Mouse (Mus musculus) ES-E14 (cell line): ENCODE results near the gene S100a10. TPM values are rescaled to one million over a fixed set of nuclear protein-coding genes. Genes with fewer than 3 reads are reported as not detected.

Experiments used
- DNase-seq: peaks from one replicate; pipeline ENCODE4 v3.0.0-alpha.2; 2013; ENCODE audit warnings: low read depth, low spot score
- H3K27ac ChIP-seq: 2 replicates; pipeline ENCODE4 v1.5.1; 2012; ENCODE audit warnings: low read depth, mild to moderate bottlenecking, low read length, moderate library complexity, mixed read lengths; ENCODE audit not compliant: poor library complexity, insufficient read depth, severe bottlenecking
- H3K36me3 ChIP-seq: 2 replicates; pipeline ENCODE4 v1.6.1; 2012; ENCODE audit warnings: mild to moderate bottlenecking, low read length, moderate library complexity, mixed read lengths; ENCODE audit not compliant: control insufficient read depth, poor library complexity, insufficient read depth, severe bottlenecking
- H3K4me1 ChIP-seq, 2 experiments: fragments of 150-350 bp in 1 of 2; sonication (generic) in 1 of 2; 2 replicates each; pipeline ENCODE4 v1.6.1; 2012; ENCODE audit warnings: low read length in 2 of 2, mild to moderate bottlenecking in 1 of 2, mixed read lengths in 1 of 2; ENCODE audit not compliant: control insufficient read depth in 2 of 2, insufficient read depth in 2 of 2, poor library complexity in 1 of 2
- H3K4me3 ChIP-seq, 2 experiments: fragments of 150-350 bp in 1 of 2; sonication (generic) in 1 of 2; 2 replicates each; pipeline ENCODE4 v1.5.1; 2012; ENCODE audit warnings: low read length in 2 of 2, low read depth in 1 of 2, mild to moderate bottlenecking in 1 of 2, mixed read lengths in 1 of 2; ENCODE audit not compliant: insufficient read depth in 1 of 2, poor library complexity in 1 of 2, severe bottlenecking in 1 of 2
- H3K9ac ChIP-seq: 2 replicates; pipeline ENCODE4 v1.6.1; 2012; ENCODE audit warnings: low read depth, mild to moderate bottlenecking, low read length, mixed read lengths; ENCODE audit not compliant: poor library complexity, insufficient read depth, severe bottlenecking
- H3K9me3 ChIP-seq: fragments of 150-350 bp; sonication (generic); 2 replicates; pipeline ENCODE4 v1.6.1; 2012; ENCODE audit warnings: low read depth, mild to moderate bottlenecking, low read length; ENCODE audit not compliant: control insufficient read depth, insufficient read depth
- CHD2 ChIP-seq: IDR thresholded peaks from 2 replicates; pipeline ENCODE4 v1.6.1; 2014; ENCODE audit warnings: mild to moderate bottlenecking, low read depth, low read length, inconsistent platforms
- HCFC1 ChIP-seq: IDR thresholded peaks from 2 replicates; pipeline ENCODE4 v1.6.1; 2012; ENCODE audit warnings: low read length, inconsistent platforms, borderline replicate concordance; ENCODE audit not compliant: insufficient read depth
- MAFK ChIP-seq: IDR thresholded peaks from 2 replicates; pipeline ENCODE4 v1.6.1; 2014; ENCODE audit warnings: mild to moderate bottlenecking, low read depth, low read length, inconsistent platforms; ENCODE audit not compliant: insufficient read depth
- ZC3H11A ChIP-seq: IDR thresholded peaks from 2 replicates; pipeline ENCODE4 v1.6.1; 2012; ENCODE audit warnings: low read depth, mild to moderate bottlenecking, inconsistent platforms, low read length, borderline replicate concordance
- ZNF384 ChIP-seq: IDR thresholded peaks from 2 replicates; pipeline ENCODE4 v1.6.1; 2012; ENCODE audit warnings: low read depth, low read length, inconsistent platforms
- in situ Hi-C, 2 experiments: fragments of 600-800 bp; cut with MboI; formaldehyde crosslinking; loops; one replicate each; pipeline ENCODE4 v1.15.1; 2025; ENCODE audit warnings: low sequenced_read_pairs in 2 of 2, inconsistent platforms in 1 of 2; ENCODE audit not compliant: unreplicated experiment in 2 of 2
- total RNA-seq: library from RNA; depleted of rRNA; stranded (reverse); fragments of 300-350 nt; gene quantifications from 2 replicates; pipeline ENCODE4 v1.2.3, GENCODE M21; 2012

Gene S100a10
- total RNA-seq, 1 experiment: 388 TPM

GRCm38 (mm10) chr3:93551950-93552901 is 2.7 kb upstream of the S100a10 start:
- H3K27ac ChIP-seq: no peak overlapping the region
- TF ChIP-seq CHD2 (no peak), ZNF384 (no peak), ZC3H11A (no peak), MAFK (no peak), HCFC1 (no peak)
- peaks cover 0 to 6% of the 10 kb centered on the region in 2 experiments for H3K4me1 ChIP-seq
- no peak for DNase-seq
- no peaks in the 10 kb centered on the region for H3K36me3 ChIP-seq
- in situ Hi-C loops: no loop called here
- H3K4me3 ChIP-seq: no peak overlapping the region
- no peaks in the 10 kb centered on the region for H3K9me3 ChIP-seq
- no peak overlapping the region for H3K9ac ChIP-seq

- Histone ChIP-seq H3K27ac (no peak overlapping the region), H3K4me1 (peaks cover 4 to 13% of the 10 kb centered on the region in 2 experiments), H3K9ac (no peak overlapping the region), H3K36me3 (no peaks in the 10 kb centered on the region), H3K9me3 (no peaks in the 10 kb centered on the region), H3K4me3 (no peak overlapping the region)
- no peak for DNase-seq
- TF ChIP-seq ZNF384: no peak
- TF ChIP-seq HCFC1: no peak
- no peak for TF ChIP-seq CHD2
- TF ChIP-seq MAFK: no peak
- no peak for TF ChIP-seq ZC3H11A
- in situ Hi-C loops: no loop called here
Measured at GRCm38 (mm10) chr3:93553311-93553710, 1.6 kb upstream of the S100a10 start.

- Histone ChIP-seq H3K4me3 (no peak overlapping the region; a peak in 1 of 4 replicates), H3K27ac (no peak overlapping the region), H3K9ac (no peak overlapping the region), H3K9me3 (no peaks in the 10 kb centered on the region), H3K4me1 (peaks cover 7 to 17% of the 10 kb centered on the region in 2 experiments), H3K36me3 (no peaks in the 10 kb centered on the region; the same call in 1 of the 2 replicates)
- no peak for DNase-seq
- in situ Hi-C loops: no loop called here
- no peak for TF ChIP-seq ZC3H11A
- no peak for TF ChIP-seq HCFC1
- TF ChIP-seq MAFK: no peak
- no peak for TF ChIP-seq CHD2
- no peak for TF ChIP-seq ZNF384
Measured at GRCm38 (mm10) chr3:93553765-93554378, 1.0 kb upstream of the S100a10 start.

GRCm38 (mm10) chr3:93554379-93554980 is 400 bp upstream of the S100a10 start:
- in situ Hi-C loops: no loop called here
- no peak for DNase-seq
- Histone ChIP-seq H3K36me3 (no peaks in the 10 kb centered on the region; the same call in 1 of the 2 replicates), H3K4me1 (peaks cover 7 to 18% of the 10 kb centered on the region in 2 experiments), H3K27ac (peak overlapping the region; percentile 14; the same call in 1 of the 2 replicates), H3K9me3 (no peaks in the 10 kb centered on the region), H3K4me3 (peak overlapping the region; percentile 65 to 75), H3K9ac (no peak overlapping the region)
- TF ChIP-seq HCFC1 (no peak), ZNF384 (no peak), MAFK (no peak), ZC3H11A (no peak), CHD2 (no peak)
